Mouse (Mus musculus): ENCODE data around the gene Ifnk. TPM values are rescaled to one million over a fixed set of nuclear protein-coding genes. Genes with fewer than 3 reads are reported as not detected.

Ifnk gene
- polyA plus RNA-seq, 1 experiment from 2014 or later, result not detected

DNA sequence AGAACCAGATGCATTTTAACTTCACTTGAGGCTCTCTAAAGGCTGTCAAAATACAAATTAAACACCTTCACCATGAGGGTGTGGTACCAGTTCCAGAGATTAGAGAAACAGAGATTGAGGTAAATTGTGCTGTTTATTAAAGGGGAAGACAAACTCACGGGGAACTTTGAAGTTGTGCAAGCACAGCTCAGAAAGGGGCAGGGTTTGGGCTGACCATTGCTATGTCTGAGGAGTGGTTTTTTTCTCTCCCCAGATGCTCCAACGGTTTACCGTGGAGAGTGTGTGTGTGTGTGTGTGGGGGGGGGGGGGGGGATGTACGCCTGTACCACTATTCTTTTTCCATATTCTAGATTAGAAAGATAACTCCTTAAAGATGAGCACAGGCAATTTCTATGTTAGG, 31.7 kb upstream of the Ifnk start:
- 58% methylated on average over 2 of the region's 4 CpGs for WGBS (ENCODE audit: insufficient replicate concordance)
- no peak overlapping the region for H3K4me3 ChIP-seq (ENCODE audit: low read depth, low read length)

DNA sequence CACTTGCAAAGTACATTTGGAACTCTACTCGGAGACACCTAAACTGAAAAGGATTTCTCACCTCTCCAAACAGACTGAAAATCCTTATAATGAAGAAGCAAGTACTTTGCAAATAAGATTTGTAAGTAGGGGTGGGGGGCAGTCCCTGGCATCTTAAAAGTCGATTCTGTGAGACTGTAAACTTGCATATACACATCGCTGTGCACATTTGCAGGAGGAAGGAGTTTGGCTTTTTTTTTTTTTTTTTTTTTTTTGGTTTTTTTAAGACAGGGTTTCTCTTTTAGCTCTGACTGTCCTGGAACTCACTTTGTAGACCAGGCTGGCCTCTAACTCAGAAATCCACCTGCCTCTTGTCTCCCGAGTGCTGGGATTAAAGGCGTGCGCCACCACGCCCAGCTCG, 31.3 kb upstream of the Ifnk start:
- WGBS (ENCODE audit: insufficient replicate concordance), result 84% methylated on average over 8 of the region's 8 CpGs
- H3K27me3 ChIP-seq (ENCODE audit: control insufficient read depth, insufficient read depth, low read length), result no peaks in the 10 kb centered on the region
- H3K36me3 ChIP-seq (ENCODE audit: control insufficient read depth, insufficient read depth, low read length), result no peaks in the 10 kb centered on the region
- no peak overlapping the region for H3K4me3 ChIP-seq (ENCODE audit: low read depth, low read length)
- H3K9ac ChIP-seq (ENCODE audit: low read depth, low read length), result no peak overlapping the region
- ATAC-seq (replicated peaks; ENCODE audit: insufficient number of reproducible peaks, low FRiP score, low TSS enrichment), result no peak
- H3K4me2 ChIP-seq, result no peak overlapping the region
- H3K9me3 ChIP-seq (replicated peaks; ENCODE audit: control insufficient read depth, low read length), result no peaks in the 10 kb centered on the region
- no peaks in the 10 kb centered on the region for H3K4me1 ChIP-seq (ENCODE audit: control insufficient read depth, insufficient read depth, low read length)
- H3K27ac ChIP-seq (ENCODE audit: low read depth, low read length), result no peak overlapping the region

More for the DNA sequence above, 31.7 kb upstream of the Ifnk start:
- Histone ChIP-seq H3K9me3 (replicated peaks; ENCODE audit: control insufficient read depth, low read length) (no peaks in the 10 kb centered on the region), H3K27ac (ENCODE audit: low read depth, low read length) (no peak overlapping the region), H3K27me3 (ENCODE audit: control insufficient read depth, insufficient read depth, low read length) (no peaks in the 10 kb centered on the region), H3K36me3 (ENCODE audit: control insufficient read depth, insufficient read depth, low read length) (no peaks in the 10 kb centered on the region), H3K4me1 (ENCODE audit: control insufficient read depth, insufficient read depth, low read length) (no peaks in the 10 kb centered on the region), H3K9ac (ENCODE audit: low read depth, low read length) (no peak overlapping the region), H3K4me2 (no peak overlapping the region)
- no peak for ATAC-seq (replicated peaks; ENCODE audit: insufficient number of reproducible peaks, low FRiP score, low TSS enrichment)

DNA sequence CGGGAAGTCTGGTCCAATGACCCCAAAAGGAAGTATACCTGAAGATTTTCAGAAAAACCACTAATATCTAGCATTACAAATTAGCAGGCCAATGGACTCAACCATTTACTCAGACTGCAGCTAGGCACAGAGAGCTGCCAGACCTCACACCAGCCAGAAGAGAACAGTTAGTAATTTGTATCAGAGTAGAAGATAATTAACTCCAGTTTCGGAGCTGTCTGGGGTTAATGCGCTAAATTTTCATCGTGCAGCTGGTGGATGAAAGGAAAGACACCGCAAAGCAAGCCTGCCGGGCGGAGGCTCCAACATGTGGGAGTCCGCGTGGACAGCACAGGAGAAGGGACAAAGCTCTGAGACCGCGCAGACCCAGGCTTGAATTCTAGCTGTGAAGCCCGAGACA, 30.8 kb upstream of the Ifnk start:
- Histone ChIP-seq H3K27ac (ENCODE audit: low read depth, low read length) (no peak overlapping the region), H3K4me3 (ENCODE audit: low read depth, low read length) (no peak overlapping the region), H3K4me2 (no peak overlapping the region), H3K9me3 (replicated peaks; ENCODE audit: control insufficient read depth, low read length) (no peaks in the 10 kb centered on the region), H3K36me3 (ENCODE audit: control insufficient read depth, insufficient read depth, low read length) (no peaks in the 10 kb centered on the region), H3K4me1 (ENCODE audit: control insufficient read depth, insufficient read depth, low read length) (no peaks in the 10 kb centered on the region), H3K9ac (ENCODE audit: low read depth, low read length) (no peak overlapping the region), H3K27me3 (ENCODE audit: control insufficient read depth, insufficient read depth, low read length) (no peaks in the 10 kb centered on the region)
- ATAC-seq (replicated peaks; ENCODE audit: insufficient number of reproducible peaks, low FRiP score, low TSS enrichment), result no peak
- 70% methylated on average over 12 of the region's 12 CpGs for WGBS (ENCODE audit: insufficient replicate concordance)

DNA sequence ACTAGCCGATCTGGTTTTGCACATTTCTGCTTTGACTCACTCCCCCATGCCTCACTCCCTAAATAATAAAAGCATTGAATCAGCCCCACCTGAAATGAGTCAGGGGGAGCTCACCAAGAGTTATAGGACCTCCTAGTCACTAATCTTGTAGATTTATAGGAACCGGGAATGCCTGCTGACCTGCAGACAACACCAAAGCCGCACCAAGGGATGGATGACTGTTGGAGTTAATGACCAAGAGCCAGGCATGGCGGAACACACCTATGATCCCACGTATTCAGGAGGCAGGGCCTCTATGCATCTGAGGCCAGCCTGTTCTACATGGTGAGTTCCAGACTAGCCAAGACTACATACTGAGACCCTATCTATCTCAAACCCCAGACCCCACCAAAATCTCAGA, 28.8 kb upstream of the Ifnk start:
- ATAC-seq (replicated peaks; ENCODE audit: insufficient number of reproducible peaks, low FRiP score, low TSS enrichment), result no peak
- WGBS (ENCODE audit: insufficient replicate concordance), result 73% methylated on average over 5 of the region's 5 CpGs
- H3K36me3 ChIP-seq (ENCODE audit: control insufficient read depth, insufficient read depth, low read length), result no peaks in the 10 kb centered on the region
- no peak overlapping the region for H3K4me2 ChIP-seq
- H3K27ac ChIP-seq (ENCODE audit: low read depth, low read length), result no peak overlapping the region
- H3K4me1 ChIP-seq (ENCODE audit: control insufficient read depth, insufficient read depth, low read length), result no peaks in the 10 kb centered on the region
- H3K9me3 ChIP-seq (replicated peaks; ENCODE audit: control insufficient read depth, low read length), result no peaks in the 10 kb centered on the region
- no peaks in the 10 kb centered on the region for H3K27me3 ChIP-seq (ENCODE audit: control insufficient read depth, insufficient read depth, low read length)
- no peak overlapping the region for H3K9ac ChIP-seq (ENCODE audit: low read depth, low read length)
- H3K4me3 ChIP-seq (ENCODE audit: low read depth, low read length), result no peak overlapping the region

DNA sequence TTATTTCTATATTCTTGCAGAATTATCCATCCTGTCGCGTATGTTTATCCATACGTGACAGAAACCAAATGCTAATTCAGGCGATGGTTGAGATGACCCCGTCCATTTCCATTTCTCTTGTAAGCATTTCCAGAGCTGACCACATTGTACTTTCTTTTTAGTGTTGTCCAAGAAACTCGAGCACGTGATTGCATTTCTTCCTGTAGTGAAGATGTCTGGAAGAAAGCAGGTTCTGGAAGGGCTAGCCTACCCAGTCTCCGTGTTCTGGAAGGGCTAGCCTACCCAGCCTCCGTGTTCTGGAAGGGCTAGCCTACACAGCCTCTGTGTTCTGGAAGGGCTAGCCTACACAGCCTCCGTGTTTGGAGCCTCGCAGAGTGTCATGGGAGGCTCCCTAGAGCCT, 27.8 kb upstream of the Ifnk start:
- 73% methylated on average over 11 of the region's 11 CpGs for WGBS (ENCODE audit: insufficient replicate concordance)
- Histone ChIP-seq H3K27me3 (ENCODE audit: control insufficient read depth, insufficient read depth, low read length) (no peaks in the 10 kb centered on the region), H3K36me3 (ENCODE audit: control insufficient read depth, insufficient read depth, low read length) (no peaks in the 10 kb centered on the region), H3K4me2 (no peak overlapping the region), H3K27ac (ENCODE audit: low read depth, low read length) (no peak overlapping the region), H3K9ac (ENCODE audit: low read depth, low read length) (no peak overlapping the region), H3K4me1 (ENCODE audit: control insufficient read depth, insufficient read depth, low read length) (no peaks in the 10 kb centered on the region), H3K9me3 (replicated peaks; ENCODE audit: control insufficient read depth, low read length) (no peaks in the 10 kb centered on the region), H3K4me3 (ENCODE audit: low read depth, low read length) (no peak overlapping the region)
- no peak for ATAC-seq (replicated peaks; ENCODE audit: insufficient number of reproducible peaks, low FRiP score, low TSS enrichment)

- no peak overlapping the region for H3K27ac ChIP-seq (ENCODE audit: low read depth, low read length)
- no peak overlapping the region for H3K9ac ChIP-seq (ENCODE audit: low read depth, low read length)
- H3K4me1 ChIP-seq (ENCODE audit: control insufficient read depth, insufficient read depth, low read length), result no peaks in the 10 kb centered on the region
- ATAC-seq (replicated peaks; ENCODE audit: insufficient number of reproducible peaks, low FRiP score, low TSS enrichment), result no peak
- H3K4me3 ChIP-seq (ENCODE audit: low read depth, low read length), result no peak overlapping the region
- no peaks in the 10 kb centered on the region for H3K9me3 ChIP-seq (replicated peaks; ENCODE audit: control insufficient read depth, low read length)
- H3K4me2 ChIP-seq, result no peak overlapping the region
- H3K27me3 ChIP-seq (ENCODE audit: control insufficient read depth, insufficient read depth, low read length), result no peaks in the 10 kb centered on the region
- no peaks in the 10 kb centered on the region for H3K36me3 ChIP-seq (ENCODE audit: control insufficient read depth, insufficient read depth, low read length)
- 10% methylated on average over 6 of the region's 6 CpGs for WGBS (ENCODE audit: insufficient replicate concordance)
Observed at GRCm38 (mm10) chr4:35125299-35125777, 26.5 kb upstream of the Ifnk start.

- 85% methylated on average over 9 of the region's 9 CpGs for WGBS (ENCODE audit: insufficient replicate concordance)
- Histone ChIP-seq H3K4me2 (no peak overlapping the region), H3K4me1 (ENCODE audit: control insufficient read depth, insufficient read depth, low read length) (no peaks in the 10 kb centered on the region)
Observed at GRCm38 (mm10) chr4:35126776-35127175, 25.1 kb upstream of the Ifnk start.

DNA sequence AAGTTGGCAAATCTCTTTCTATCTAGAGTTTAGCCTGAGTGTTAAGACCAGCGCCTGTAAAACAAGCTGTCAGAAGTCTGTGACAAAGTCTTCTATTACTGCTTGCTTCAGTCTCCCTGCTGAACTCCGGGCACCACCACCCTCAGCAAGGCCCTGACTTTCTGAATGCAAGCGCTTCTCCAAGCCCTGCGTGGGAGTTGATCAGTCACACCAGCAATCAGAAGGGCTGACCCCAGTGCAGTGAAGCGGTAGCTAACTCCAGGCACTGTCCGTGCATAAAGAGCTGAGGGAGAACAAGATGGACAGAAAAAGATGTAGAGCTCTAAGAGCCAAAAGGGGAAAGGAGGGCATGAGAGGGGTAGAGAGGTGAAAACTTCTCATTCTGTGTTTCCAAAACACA, 24.1 kb upstream of the Ifnk start:
- Histone ChIP-seq H3K9me3 (replicated peaks; ENCODE audit: control insufficient read depth, low read length) (no peaks in the 10 kb centered on the region), H3K9ac (ENCODE audit: low read depth, low read length) (no peak overlapping the region), H3K4me2 (no peak overlapping the region), H3K36me3 (ENCODE audit: control insufficient read depth, insufficient read depth, low read length) (no peaks in the 10 kb centered on the region), H3K27me3 (ENCODE audit: control insufficient read depth, insufficient read depth, low read length) (no peaks in the 10 kb centered on the region), H3K4me3 (ENCODE audit: low read depth, low read length) (no peak overlapping the region), H3K4me1 (ENCODE audit: control insufficient read depth, insufficient read depth, low read length) (no peaks in the 10 kb centered on the region), H3K27ac (ENCODE audit: low read depth, low read length) (no peak overlapping the region)
- 57% methylated on average over 6 of the region's 6 CpGs for WGBS (ENCODE audit: insufficient replicate concordance)
- no peak for ATAC-seq (replicated peaks; ENCODE audit: insufficient number of reproducible peaks, low FRiP score, low TSS enrichment)

More at GRCm38 (mm10) chr4:35126776-35127175, 25.1 kb upstream of the Ifnk start:
- no peak for ATAC-seq (replicated peaks; ENCODE audit: insufficient number of reproducible peaks, low FRiP score, low TSS enrichment)
- Histone ChIP-seq H3K27ac (ENCODE audit: low read depth, low read length) (no peak overlapping the region), H3K27me3 (ENCODE audit: control insufficient read depth, insufficient read depth, low read length) (no peaks in the 10 kb centered on the region), H3K36me3 (ENCODE audit: control insufficient read depth, insufficient read depth, low read length) (no peaks in the 10 kb centered on the region), H3K9ac (ENCODE audit: low read depth, low read length) (no peak overlapping the region), H3K4me3 (ENCODE audit: low read depth, low read length) (no peak overlapping the region), H3K9me3 (replicated peaks; ENCODE audit: control insufficient read depth, low read length) (no peaks in the 10 kb centered on the region)

DNA sequence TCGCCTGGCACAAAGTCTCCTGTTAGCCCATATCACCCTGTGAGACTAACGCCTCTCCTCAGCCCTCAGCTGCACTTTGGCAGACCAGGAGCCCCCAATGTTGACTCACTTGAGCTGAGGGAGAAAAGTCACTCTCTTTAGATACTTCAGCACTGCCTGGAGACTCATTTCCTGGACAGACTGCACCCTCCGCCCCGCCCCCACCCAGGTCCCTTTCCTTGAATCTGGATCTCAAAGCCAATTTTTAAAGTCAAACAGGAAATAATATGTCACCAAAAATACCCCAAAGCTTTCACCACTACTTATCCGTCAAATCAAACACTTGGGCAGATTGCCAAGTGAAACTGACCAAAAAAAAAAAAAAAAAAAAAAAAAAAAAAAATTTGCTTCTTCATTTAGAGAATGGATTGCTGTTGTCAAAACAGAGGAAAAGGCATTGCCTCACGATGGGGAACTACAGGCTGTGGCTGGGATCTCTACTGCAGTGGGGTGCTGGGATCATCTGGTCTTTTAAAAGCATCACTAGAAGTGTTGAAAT, 21.4 kb upstream of the Ifnk start:
- Histone ChIP-seq H3K4me2 (no peak overlapping the region), H3K4me1 (ENCODE audit: control insufficient read depth, insufficient read depth, low read length) (no peaks in the 10 kb centered on the region), H3K27ac (ENCODE audit: low read depth, low read length) (no peak overlapping the region), H3K9me3 (replicated peaks; ENCODE audit: control insufficient read depth, low read length) (no peaks in the 10 kb centered on the region), H3K27me3 (ENCODE audit: control insufficient read depth, insufficient read depth, low read length) (no peaks in the 10 kb centered on the region), H3K36me3 (ENCODE audit: control insufficient read depth, insufficient read depth, low read length) (no peaks in the 10 kb centered on the region), H3K4me3 (ENCODE audit: low read depth, low read length) (no peak overlapping the region), H3K9ac (ENCODE audit: low read depth, low read length) (no peak overlapping the region)
- no peak for ATAC-seq (replicated peaks; ENCODE audit: insufficient number of reproducible peaks, low FRiP score, low TSS enrichment)
- 54% methylated on average over 6 of the region's 6 CpGs for WGBS (ENCODE audit: insufficient replicate concordance)
